Mouse (Mus musculus) T-helper 17 cell (primary cell): ENCODE measurements around the gene Foxf1.

Source experiments
- in situ Hi-C, 2 experiments: fragments of 300-600 bp; cut with MboI, MseI; formaldehyde crosslinking; loops; 1 replicate in 1 of 2; 2 replicates in 1 of 2; pipeline ENCODE4 v1.15.1; 2025; ENCODE audit warnings: high pct_unique_total_duplicates in 2 of 2

Gene Foxf1

DNA sequence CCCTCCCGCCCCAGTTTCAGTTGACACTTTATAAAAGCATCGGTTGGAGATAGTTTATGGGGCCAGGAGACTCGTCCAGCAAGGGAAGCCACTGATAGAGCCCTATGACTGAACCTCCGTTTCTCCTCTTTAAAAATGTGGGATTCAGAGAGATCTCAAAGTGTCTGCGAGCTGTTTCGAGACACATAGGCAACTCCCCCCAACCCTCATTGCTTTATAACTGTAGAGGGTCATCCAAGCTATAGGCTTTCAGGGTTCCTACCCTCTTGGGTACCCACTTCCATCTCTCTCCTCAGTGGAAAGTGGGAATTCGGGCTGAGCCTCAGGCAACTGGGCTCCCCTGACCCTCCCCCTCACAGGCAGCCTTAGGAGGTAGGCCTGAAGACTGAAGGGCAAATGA lies 2.8 kb upstream of the Foxf1 start:
- in situ Hi-C loops: loop anchor here (10.0 to 25.0 kb wide), 2 partner anchors 427 to 444 kb away; partner anchors contain the start of gene 1190005I06Rik (in 1 of the 2)

DNA sequence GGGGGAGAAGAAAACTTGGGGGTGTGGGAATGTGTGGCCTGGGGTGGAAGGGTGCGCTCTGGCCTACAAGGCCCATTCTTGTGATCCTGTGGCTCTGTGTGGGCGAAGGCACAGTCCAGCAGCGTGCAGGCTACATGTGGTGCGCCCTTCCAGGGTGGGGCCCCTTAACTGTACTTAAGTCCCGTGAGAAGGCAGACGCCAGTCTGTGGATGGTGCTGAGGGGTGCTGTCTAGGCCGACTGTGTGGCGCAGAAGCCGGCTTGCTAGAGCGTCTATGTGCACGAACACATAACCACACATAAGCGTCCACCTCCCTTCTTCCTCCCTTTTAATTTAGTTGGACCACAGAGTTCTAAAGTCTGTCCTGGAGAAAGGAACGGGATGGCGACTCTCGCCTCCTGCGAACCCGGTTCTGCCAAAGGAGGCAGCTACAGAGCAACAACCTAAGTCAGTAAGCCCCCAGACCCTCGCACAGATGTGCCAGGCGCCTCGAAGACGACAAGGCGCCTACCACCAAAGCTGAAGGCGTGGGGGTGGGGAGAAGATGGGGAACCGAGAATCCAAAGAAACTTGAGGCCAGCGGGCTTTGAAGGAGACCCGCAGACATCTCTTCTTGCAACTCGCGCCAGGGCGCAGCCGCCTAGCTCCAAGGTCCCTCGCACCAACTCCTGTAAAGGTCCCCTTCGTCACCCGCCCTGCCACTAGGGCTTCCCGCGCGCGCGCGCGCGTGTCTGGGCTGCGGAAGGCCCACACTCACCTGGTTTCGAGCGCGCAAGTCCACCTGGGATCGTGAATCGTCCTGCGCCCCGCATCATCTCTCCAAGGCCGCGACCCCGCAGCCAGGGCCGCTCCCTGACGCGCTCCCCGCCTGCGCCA lies 1.7 kb upstream of the Foxf1 start:
- in situ Hi-C loops: loop anchor here (10.0 to 25.0 kb wide), 2 partner anchors 428 to 445 kb away; partner anchors contain the start of gene 1190005I06Rik (in 1 of the 2)

- in situ Hi-C loops: loop anchor here (10.0 to 25.0 kb wide), 2 partner anchors 429 to 446 kb away; partner anchors contain the start of gene 1190005I06Rik (in 1 of the 2)
These were observed 872 bp upstream of the Foxf1 start for GRCm38 (mm10) chr8:121083093-121083935.

- in situ Hi-C loops: loop anchor here (10.0 to 25.0 kb wide), 2 partner anchors 429 to 447 kb away; partner anchors contain the start of gene 1190005I06Rik (in 1 of the 2)
These were observed 313 bp upstream of the Foxf1 start for GRCm38 (mm10) chr8:121083936-121084209.

DNA sequence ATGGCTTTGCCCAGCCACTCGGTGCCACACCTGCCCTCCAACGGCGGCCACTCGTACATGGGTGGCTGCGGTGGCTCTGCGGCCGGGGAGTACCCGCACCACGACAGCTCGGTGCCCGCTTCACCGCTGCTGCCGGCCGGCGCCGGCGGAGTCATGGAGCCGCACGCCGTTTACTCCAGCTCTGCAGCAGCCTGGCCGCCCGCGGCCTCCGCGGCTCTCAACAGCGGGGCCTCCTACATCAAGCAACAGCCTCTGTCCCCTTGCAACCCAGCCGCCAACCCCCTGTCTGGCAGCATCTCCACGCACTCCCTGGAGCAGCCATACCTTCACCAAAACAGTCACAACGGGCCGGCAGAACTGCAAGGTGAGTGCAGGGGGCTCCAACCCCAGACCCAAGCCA lies 825 bp downstream of the Foxf1 start:
- in situ Hi-C loops: loop anchor here (10.0 to 25.0 kb wide), 2 partner anchors 430 to 448 kb away; partner anchors contain the start of gene 1190005I06Rik (in 1 of the 2)

DNA sequence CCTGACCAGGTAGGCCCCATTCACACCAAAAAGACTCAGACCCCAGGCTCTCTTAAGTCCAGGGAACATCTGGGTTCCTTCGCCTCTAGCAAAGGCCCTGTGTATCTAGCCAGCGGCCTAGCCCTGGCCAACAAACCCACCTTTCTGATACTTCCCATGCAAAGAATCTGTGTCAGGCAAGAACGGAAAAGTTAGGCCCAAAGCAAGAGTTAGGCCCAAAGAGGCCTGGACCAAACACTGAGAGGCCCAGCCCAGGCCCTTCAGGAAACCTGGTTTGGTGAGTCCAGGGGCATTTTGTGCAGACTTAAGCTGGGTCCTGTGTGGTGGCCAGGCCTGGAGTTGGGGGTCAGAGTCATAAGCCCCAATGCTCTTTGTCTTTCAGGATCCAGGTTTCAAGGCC lies 1.4 kb downstream of the Foxf1 start:
- in situ Hi-C loops: loop anchor here (10.0 to 25.0 kb wide), 2 partner anchors 431 to 448 kb away; partner anchors contain the start of gene 1190005I06Rik (in 1 of the 2)

DNA sequence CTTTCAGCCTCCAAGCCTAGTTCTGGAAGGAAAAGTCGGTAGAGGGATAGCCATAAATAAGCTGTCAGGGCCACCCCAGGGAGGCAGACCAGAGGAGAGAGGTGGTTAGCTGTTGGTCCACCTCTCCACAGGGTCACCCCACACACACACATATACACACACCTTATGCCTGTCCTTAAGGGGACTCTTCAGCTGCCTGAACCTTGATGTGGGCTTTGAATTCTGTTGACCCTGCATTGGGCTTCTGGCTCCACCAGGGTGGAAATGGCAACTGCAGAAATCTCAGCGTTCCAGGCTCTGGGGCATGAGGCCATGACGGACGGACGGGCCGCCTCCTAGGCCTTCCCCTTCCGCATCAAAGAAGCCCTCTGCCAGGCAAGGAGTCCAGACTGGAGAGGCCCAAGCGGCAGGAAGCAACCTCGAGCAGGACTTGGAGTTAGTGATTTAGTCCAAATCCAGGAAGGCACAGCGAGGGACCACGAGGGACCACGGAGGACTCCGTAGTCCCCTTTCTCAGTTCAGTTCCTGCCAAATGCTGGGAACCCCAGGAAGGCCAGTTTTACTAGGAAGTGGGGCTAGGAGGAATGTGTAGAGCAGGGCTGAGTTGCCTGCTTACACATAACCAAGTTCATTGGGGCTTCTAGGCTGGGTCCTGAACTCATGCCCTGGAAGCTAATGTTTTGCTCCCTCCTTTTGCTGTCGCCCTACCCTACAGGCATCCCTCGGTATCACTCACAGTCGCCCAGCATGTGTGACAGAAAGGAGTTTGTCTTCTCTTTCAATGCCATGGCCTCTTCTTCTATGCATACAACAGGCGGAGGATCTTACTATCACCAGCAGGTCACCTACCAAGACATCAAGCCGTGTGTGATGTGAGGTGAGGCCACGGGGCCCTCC lies 2.1 kb downstream of the Foxf1 start:
- in situ Hi-C loops: loop anchor here (10.0 to 25.0 kb wide), 2 partner anchors 431 to 449 kb away; partner anchors contain the start of gene 1190005I06Rik (in 1 of the 2)

- in situ Hi-C loops: loop anchor here (10.0 to 25.0 kb wide), 2 partner anchors 433 to 451 kb away; partner anchors contain the start of gene 1190005I06Rik (in 1 of the 2)
These were observed 4.1 kb downstream of the Foxf1 start for GRCm38 (mm10) chr8:121088281-121088680.

- in situ Hi-C loops: loop anchor here (10.0 to 25.0 kb wide), 2 partner anchors 434 to 452 kb away; partner anchors contain the start of gene 1190005I06Rik (in 1 of the 2)
These were observed 4.9 kb downstream of the Foxf1 start for GRCm38 (mm10) chr8:121088871-121089630.

GRCm38 (mm10) chr8:121089631-121090380 lies 5.6 kb downstream of the Foxf1 start:
- in situ Hi-C loops: loop anchor here (5.0 to 25.0 kb wide), 3 partner anchors 118 to 453 kb away; partner anchors contain the start of gene 1190005I06Rik (in 1 of the 2)

DNA sequence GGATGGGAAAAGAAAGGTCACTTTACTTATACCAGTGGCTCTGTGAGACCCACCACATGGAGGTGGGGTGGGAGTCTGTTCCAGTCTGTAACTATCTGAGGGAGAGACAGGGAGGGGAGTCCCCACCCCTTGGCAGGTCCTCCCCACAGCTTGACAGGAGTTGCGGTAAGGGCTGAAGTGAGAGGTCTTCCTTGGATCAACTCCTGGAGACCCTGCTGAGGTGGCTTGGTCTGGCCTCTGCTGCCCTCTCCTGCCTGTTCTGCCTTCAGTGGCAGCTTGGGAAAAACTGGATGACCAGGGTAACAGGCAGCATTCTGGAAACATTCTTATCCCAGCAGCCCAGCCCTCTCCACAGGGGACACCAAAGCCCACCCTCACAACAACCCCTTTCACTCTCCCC lies 6.5 kb downstream of the Foxf1 start:
- in situ Hi-C loops: loop anchor here (5.0 to 25.0 kb wide), 2 partner anchors 118 to 453 kb away; partner anchors contain the start of gene 1190005I06Rik (in 1 of the 2)

DNA sequence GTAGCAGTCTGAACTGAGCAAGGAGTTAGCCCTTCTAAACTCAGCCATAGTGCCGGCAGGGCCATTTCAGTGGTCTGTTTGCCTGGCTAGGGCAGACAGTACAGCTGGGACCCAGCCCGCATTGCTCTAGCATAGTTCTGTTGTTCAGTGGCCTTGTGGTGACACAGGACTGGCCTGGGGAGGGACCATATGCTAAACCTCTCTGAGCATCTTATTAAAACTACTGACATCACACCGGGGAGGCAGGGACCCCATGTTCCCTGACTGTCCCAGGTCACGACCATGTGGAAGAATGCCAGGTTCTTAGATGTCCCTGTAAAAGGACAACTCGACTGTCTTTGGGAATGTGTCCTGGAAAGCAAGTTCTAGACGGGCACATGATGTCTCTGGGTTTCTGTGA lies 8.0 kb downstream of the Foxf1 start:
- in situ Hi-C loops: loop anchor here (5.0 to 25.0 kb wide), 2 partner anchors 120 to 455 kb away; partner anchors contain the start of gene 1190005I06Rik (in 1 of the 2)

DNA sequence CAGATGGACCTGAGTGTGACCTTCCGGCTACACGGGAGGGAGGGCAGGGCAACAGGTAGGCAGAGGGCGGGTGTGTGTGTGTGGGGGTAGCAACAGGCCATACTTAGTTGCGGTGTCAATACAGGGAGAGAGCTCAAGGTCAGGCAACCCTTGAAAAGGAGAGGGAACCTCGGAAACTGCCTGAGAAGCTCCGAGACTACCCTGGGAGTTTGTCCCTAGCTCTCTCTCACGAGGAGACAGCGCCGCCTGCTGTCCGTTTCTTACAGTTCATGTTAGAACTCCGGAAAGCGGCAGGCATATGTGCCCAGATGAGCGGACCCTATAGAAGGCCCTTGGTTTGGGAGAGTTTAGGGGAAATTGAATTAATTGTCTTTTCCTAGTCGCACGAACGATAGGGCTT lies 8.4 kb downstream of the Foxf1 start:
- in situ Hi-C loops: loop anchor here (5.0 to 25.0 kb wide), 2 partner anchors 120 to 455 kb away; partner anchors contain the start of gene 1190005I06Rik (in 1 of the 2)

DNA sequence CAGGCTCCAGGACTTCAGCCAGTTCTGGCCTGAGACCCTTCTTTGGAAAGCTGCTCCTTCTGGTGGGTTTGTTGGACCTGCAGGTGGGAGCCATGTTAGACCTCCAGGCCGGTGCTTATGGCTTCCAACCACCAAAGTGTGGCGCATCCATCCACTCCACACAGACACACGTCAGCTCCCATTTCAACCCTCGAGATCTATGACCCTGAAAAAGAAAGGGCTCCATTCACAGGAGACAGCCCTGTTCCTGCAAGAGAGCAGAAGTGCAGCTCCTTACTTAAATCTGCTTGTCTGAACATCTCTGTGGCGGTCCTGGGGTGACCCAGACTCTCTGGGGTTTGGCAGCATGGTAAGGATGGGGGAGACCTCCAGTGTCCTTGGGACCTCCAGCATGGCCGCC lies 9.3 kb downstream of the Foxf1 start:
- in situ Hi-C loops: loop anchor here (5.0 to 25.0 kb wide), 2 partner anchors 121 to 456 kb away; partner anchors contain the start of gene 1190005I06Rik (in 1 of the 2)

GRCm38 (mm10) chr8:121104049-121104818 lies 20.0 kb downstream of the Foxf1 start:
- in situ Hi-C loops: loop anchor here (5.0 to 10.0 kb wide), 3 partner anchors 408 to 429 kb away; no protein-coding TSS in a partner anchor

DNA sequence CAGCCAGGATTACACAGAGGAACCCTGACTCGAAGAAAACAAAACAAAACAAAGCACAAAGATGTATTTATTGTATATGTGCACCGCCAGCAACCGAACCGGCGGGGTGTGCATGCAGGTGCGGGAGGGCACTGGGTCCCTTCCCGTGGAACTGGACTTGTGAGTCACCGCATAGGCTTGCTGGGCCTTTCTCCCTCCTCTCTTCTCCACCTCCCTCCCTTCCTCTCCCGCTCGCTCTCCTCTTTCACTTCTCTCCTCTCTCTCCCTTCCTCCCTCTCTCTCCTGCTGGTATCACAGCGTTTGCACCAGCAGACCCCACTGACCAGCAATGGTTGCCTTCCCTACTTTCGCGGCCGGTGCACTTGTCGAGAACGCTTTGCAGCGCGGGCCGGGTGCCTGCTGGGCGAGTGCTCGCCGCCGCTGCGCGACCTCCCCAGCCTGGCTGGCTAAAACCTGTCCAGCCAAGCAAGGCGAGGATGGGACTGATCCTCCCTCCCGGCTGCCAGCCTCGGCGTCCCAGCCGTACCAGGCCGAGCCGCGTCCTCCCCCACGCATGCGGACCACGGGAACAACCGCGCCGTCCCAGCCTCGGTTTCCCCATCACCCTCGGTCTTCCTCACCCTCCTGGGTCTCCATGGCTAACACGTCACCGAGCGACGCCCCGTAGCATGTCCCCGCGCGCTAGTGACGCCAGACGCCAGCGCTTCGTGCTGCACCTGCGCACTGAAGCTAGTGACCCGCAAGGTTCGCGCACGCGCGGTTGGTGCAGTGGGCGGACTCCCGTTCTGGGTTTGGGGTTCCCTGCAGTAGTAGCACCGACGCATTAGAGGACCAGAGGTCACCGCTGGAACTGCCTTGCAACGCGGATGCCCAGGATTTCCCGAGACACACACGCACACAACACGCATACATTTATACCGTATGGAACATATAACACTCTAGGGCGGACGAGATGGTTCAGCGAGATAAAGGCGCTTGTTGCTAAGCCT lies 23.8 kb downstream of the Foxf1 start, which contains the start of gene Mthfsd:
Gene Mthfsd (minus strand): TSS at position 725 of the 989 bp plus-strand sequence.
- in situ Hi-C loops: loop anchor here (10.0 kb wide), 2 partner anchors 423 to 433 kb away; no protein-coding TSS in a partner anchor
